Comparison of ENCODE assay signal across 16 mouse cellular contexts in the genomic region with DNA sequence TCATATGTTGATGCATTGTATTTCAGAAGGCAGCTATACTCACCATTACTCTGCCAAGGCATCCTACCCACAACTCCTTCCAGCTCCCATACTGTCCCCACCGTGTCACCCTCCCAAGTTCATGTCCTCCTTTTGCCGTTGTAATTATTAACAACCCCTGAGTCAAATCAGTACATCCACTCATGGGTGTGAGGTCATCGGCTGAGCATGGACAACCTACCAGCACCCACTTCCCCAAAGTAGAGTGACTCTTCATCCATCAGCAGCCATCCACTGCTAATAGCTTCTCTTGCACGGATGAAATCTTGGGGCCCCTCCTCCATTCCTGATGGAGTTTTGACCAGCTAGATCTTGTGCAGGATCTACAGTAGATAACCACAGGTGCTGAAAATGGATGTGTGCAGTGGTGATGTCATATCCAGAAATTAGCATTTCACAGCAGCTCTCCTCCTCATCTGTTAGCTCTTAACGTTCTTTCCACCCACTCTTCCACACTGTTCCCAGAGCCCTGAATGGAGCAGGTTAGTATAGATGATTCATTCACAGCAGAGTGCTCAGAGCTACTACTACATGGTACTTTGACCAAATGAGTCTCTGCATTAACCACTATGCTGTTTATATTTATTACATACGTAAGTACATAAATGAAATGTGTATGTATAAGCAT.
"Had no signal": no experiment of that assay in that cellular context is flagged by ENCODE, and none has a peak within 500 bp of the region (broad histone marks: within the 10 kb centered on the region; RNA-seq: fewer than 3 reads in every experiment).

No protein-coding gene starts in this region.

- DNase-seq: kidney, adult 8-10 months; kidney, postnatal 14 days; kidney, postnatal 4 days; lung, adult 18-20 months; lung, postnatal 10 days; lung, postnatal 36 days; midbrain, embryonic 14.5 days; right cerebral cortex, postnatal 25 days; spleen, adult 18-20 months; thymus, adult 18-20 months; thymus, postnatal 4 days had no signal

- H3K27ac ChIP-seq: liver, embryonic 14.5 days; lung, embryonic 15.5 days; stomach, embryonic 15.5 days had no signal

- H3K4me3 ChIP-seq: lung, embryonic 15.5 days; stomach, embryonic 15.5 days had no signal

- H3K9ac ChIP-seq: liver, embryonic 14.5 days; lung, embryonic 15.5 days; stomach, embryonic 15.5 days had no signal

- H3K27me3 ChIP-seq: lung, embryonic 15.5 days; stomach, embryonic 15.5 days had no signal

- H3K36me3 ChIP-seq: lung, embryonic 15.5 days; stomach, embryonic 15.5 days had no signal

- H3K4me1 ChIP-seq: lung, embryonic 15.5 days; stomach, embryonic 15.5 days had no signal

- H3K4me2 ChIP-seq: lung, embryonic 15.5 days; midbrain, embryonic 11.5 days; stomach, embryonic 15.5 days had no signal

- H3K9me3 ChIP-seq: lung, embryonic 15.5 days; stomach, embryonic 15.5 days had no signal

- ATAC-seq: intestine, postnatal 0 days had no signal
